Mouse (Mus musculus) naive thymus-derived CD4-positive, alpha-beta T cell, adult 5 months (primary cell): ENCODE data around the gene Gm20806. TPM values are rescaled to one million over a fixed set of nuclear protein-coding genes. Genes with fewer than 3 reads are reported as not detected.

Experiments used
- polyA plus RNA-seq: library from polyadenylated mRNA; unstranded; fragments of 100-300 nt; shearing (Covaris generic); gene quantifications from one replicate; pipeline ENCODE4 v1.2.1, GENCODE M21; 2017

Gene Gm20806
- polyA plus RNA-seq: not detected

GRCm38 (mm10) chrY:78837956-78838355, at the start of gene Gm20806:
Gm20806 (minus strand) TSS chrY:78838056.

